ENCODE assay signal across 8 mouse cellular contexts in genomic region chr14:20695761-20696520, GRCm38 (mm10). TPM values are rescaled to one million over a fixed set of nuclear protein-coding genes. Genes with fewer than 3 reads are reported as not detected.
DNase-seq lines count a peak whose midpoint lies in the region; ATAC-seq lines count a peak whose summit lies in the region.

No protein-coding gene starts in this region.

- no peaks in the 10 kb centered on the region for H3K9me3 ChIP-seq in embryonic facial prominence, embryonic 14.5 days (ENCODE audit: control insufficient read depth, low read length)
- no peaks in the 10 kb centered on the region for H3K9me3 ChIP-seq in hindbrain, embryonic 13.5 days

- DNase-seq in adrenal gland, postnatal 10 days = peak; percentile 27
- DNase-seq in adrenal gland, postnatal 25 days = no peak
- peak; percentile 21 for DNase-seq in A20 (ENCODE audit: low read depth, low spot score)
- no peak for DNase-seq in embryonic facial prominence, embryonic 14.5 days (ENCODE audit: low spot score)
- DNase-seq in lung, postnatal 10 days = peak; percentile 27
- DNase-seq in layer of hippocampus, adult 9-11 months = no peak
- DNase-seq in layer of hippocampus, adult 8-10 months (ENCODE audit: low spot score in 2 of 2) = no peak

- WGBS in embryonic facial prominence, embryonic 14.5 days = 14% methylated on average over 24 of the region's 27 CpGs
- WGBS in hindbrain, embryonic 13.5 days = 12% methylated on average over 27 of the region's 27 CpGs

- peak overlapping the region; percentile 93 for H3K9ac ChIP-seq in embryonic facial prominence, embryonic 14.5 days (ENCODE audit: low read depth, low read length)
- H3K9ac ChIP-seq in hindbrain, embryonic 13.5 days = peak overlapping the region; percentile 86

- H3K4me2 ChIP-seq in embryonic facial prominence, embryonic 14.5 days (ENCODE audit: low read depth, low read length) = peak overlapping the region; percentile 73
- H3K4me2 ChIP-seq in hindbrain, embryonic 13.5 days = peak overlapping the region; percentile 83

- H3K4me1 ChIP-seq in embryonic facial prominence, embryonic 14.5 days (ENCODE audit: control insufficient read depth, insufficient read depth, low read length) = peaks cover 19% of the 10 kb centered on the region
- H3K4me1 ChIP-seq in hindbrain, embryonic 13.5 days (replicated peaks) = peaks cover 61% of the 10 kb centered on the region

- peak overlapping the region; percentile 97 for H3K27ac ChIP-seq in embryonic facial prominence, embryonic 14.5 days (replicated peaks; ENCODE audit: low read depth, low read length)
- peak overlapping the region; percentile 96 for H3K27ac ChIP-seq in hindbrain, embryonic 13.5 days

- H3K4me3 ChIP-seq in embryonic facial prominence, embryonic 14.5 days (ENCODE audit: low read depth, low read length) = peak overlapping the region; percentile 89
- peak overlapping the region; percentile 65 for H3K4me3 ChIP-seq in hindbrain, embryonic 13.5 days

- H3K27me3 ChIP-seq in embryonic facial prominence, embryonic 14.5 days (replicated peaks; ENCODE audit: control insufficient read depth, insufficient read depth, low read length) = no peaks in the 10 kb centered on the region
- no peaks in the 10 kb centered on the region for H3K27me3 ChIP-seq in hindbrain, embryonic 13.5 days

- no peak for ATAC-seq in embryonic facial prominence, embryonic 14.5 days (ENCODE audit: low read depth)
- no peak for ATAC-seq in hindbrain, embryonic 13.5 days (ENCODE audit: low FRiP score)

- H3K36me3 ChIP-seq in embryonic facial prominence, embryonic 14.5 days (ENCODE audit: control insufficient read depth, insufficient read depth, low read length) = peaks cover 62% of the 10 kb centered on the region
- peaks cover 38% of the 10 kb centered on the region for H3K36me3 ChIP-seq in hindbrain, embryonic 13.5 days

RNA-seq across cellular contexts. Expression of gene Fut11, which starts 1.2 kb away (rescaled TPM):
- total RNA-seq in adrenal gland, postnatal 10 days (2021) = 10 to 100 TPM; 16.3 to 18.6 TPM
- total RNA-seq in adrenal gland, postnatal 25 days (2021) = 18.0 and 22.5 TPM in 2 replicates
- 30.1 and 30.6 TPM in 2 replicates for polyA plus RNA-seq in embryonic facial prominence, embryonic 14.5 days (2014; fragmentation: Nextera tagmentation; extraction: Ambion mirVana)
- 27.2 and 29.3 TPM in 2 replicates for polyA plus RNA-seq in hindbrain, embryonic 13.5 days (2015; fragmentation: Nextera tagmentation; extraction: Ambion mirVana)
- 10 to 100 TPM; 14.6 to 15.8 (median 15.0) TPM for total RNA-seq in layer of hippocampus, adult 8-10 months (2022)

RNA-seq across cellular contexts. Expression of gene Chchd1, which starts 6.9 kb away (rescaled TPM):
- 10 to 100 TPM; 91.8 to 96.3 TPM for total RNA-seq in adrenal gland, postnatal 10 days (2021)
- 70.4 and 90.7 TPM in 2 replicates for total RNA-seq in adrenal gland, postnatal 25 days (2021)
- 183 and 204 TPM in 2 replicates for polyA plus RNA-seq in embryonic facial prominence, embryonic 14.5 days (2014; fragmentation: Nextera tagmentation; extraction: Ambion mirVana)
- 200 and 204 TPM in 2 replicates for polyA plus RNA-seq in hindbrain, embryonic 13.5 days (2015; fragmentation: Nextera tagmentation; extraction: Ambion mirVana)
- total RNA-seq in layer of hippocampus, adult 8-10 months (2022) = 10 to 100 TPM; 47.7 to 53.5 (median 51.3) TPM

RNA-seq across cellular contexts. Expression of gene Zswim8, which starts 11.4 kb away (rescaled TPM):
- total RNA-seq in adrenal gland, postnatal 10 days (2021) = 100 to 1,000 TPM in 1 of 2 experiments, 10 to 100 TPM in 1; 83.7 to 104 TPM
- 116 and 146 TPM in 2 replicates for total RNA-seq in adrenal gland, postnatal 25 days (2021)
- polyA plus RNA-seq in embryonic facial prominence, embryonic 14.5 days (2014; fragmentation: Nextera tagmentation; extraction: Ambion mirVana) = 31.1 and 34.1 TPM in 2 replicates
- polyA plus RNA-seq in hindbrain, embryonic 13.5 days (2015; fragmentation: Nextera tagmentation; extraction: Ambion mirVana) = 45.3 and 46.2 TPM in 2 replicates
- total RNA-seq in layer of hippocampus, adult 8-10 months (2022) = 100 to 1,000 TPM; 170 to 210 (median 191) TPM

RNA-seq across cellular contexts. Expression of gene Sec24c, which starts 21.8 kb away (rescaled TPM):
- total RNA-seq in adrenal gland, postnatal 10 days (2021) = 100 to 1,000 TPM; 120 to 130 TPM
- total RNA-seq in adrenal gland, postnatal 25 days (2021) = 119 and 125 TPM in 2 replicates
- 78.2 and 80.5 TPM in 2 replicates for polyA plus RNA-seq in embryonic facial prominence, embryonic 14.5 days (2014; fragmentation: Nextera tagmentation; extraction: Ambion mirVana)
- polyA plus RNA-seq in hindbrain, embryonic 13.5 days (2015; fragmentation: Nextera tagmentation; extraction: Ambion mirVana) = 89.8 and 90.0 TPM in 2 replicates
- 100 to 1,000 TPM; 107 to 130 (median 112) TPM for total RNA-seq in layer of hippocampus, adult 8-10 months (2022)

RNA-seq across cellular contexts. Expression of gene Synpo2l, which starts 27.8 kb away (rescaled TPM):
- 10 to 100 TPM in 1 of 2 experiments, 1 to 10 TPM in 1; 5.8 to 14.5 TPM for total RNA-seq in adrenal gland, postnatal 10 days (2021)
- total RNA-seq in adrenal gland, postnatal 25 days (2021) = 0.18 TPM in 1 of 2 replicates, not detected in the other
- 46.2 and 52.2 TPM in 2 replicates for polyA plus RNA-seq in embryonic facial prominence, embryonic 14.5 days (2014; fragmentation: Nextera tagmentation; extraction: Ambion mirVana)
- polyA plus RNA-seq in hindbrain, embryonic 13.5 days (2015; fragmentation: Nextera tagmentation; extraction: Ambion mirVana) = 0.23 and 0.30 TPM in 2 replicates
- total RNA-seq in layer of hippocampus, adult 8-10 months (2022) = under 1 TPM; 0.19 to 0.54 (median 0.27) TPM

Comparison
In these comparisons a context has a peak if more than half of its experiments do, and no peak if none do; other contexts are left out.
1. DNase-seq: peak in adrenal gland, postnatal 10 days (single experiment), A20 (single experiment) and lung, postnatal 10 days (single experiment); none in adrenal gland, postnatal 25 days (single experiment), embryonic facial prominence, embryonic 14.5 days (single experiment), layer of hippocampus, adult 9-11 months (single experiment) and layer of hippocampus, adult 8-10 months (0 of 2).